In the genomic region with DNA sequence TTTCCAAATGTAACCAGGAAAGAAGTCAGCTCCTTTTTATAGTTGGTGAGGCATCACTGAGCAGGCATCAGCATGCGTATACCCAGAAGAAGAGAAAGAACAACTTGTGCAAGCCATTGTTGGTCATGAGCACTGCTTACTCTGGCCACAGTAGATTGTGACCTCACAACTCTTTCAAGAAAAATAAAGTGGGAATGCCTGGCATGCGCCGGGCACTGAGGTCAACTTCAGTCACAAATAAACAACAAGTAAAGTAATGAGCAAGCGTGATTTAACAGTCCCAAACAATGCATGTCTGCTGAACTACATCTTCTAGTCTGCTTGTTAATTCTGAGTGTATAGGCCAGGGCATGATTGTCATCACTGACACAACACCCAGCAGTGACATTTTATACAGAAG, we compare ENCODE assay signal across 16 mouse cellular contexts.
DNase-seq lines count a peak whose midpoint lies in the region; ATAC-seq and TF ChIP-seq lines count a peak whose summit lies in the region.
"Had no signal": no experiment of that assay in that cellular context is flagged by ENCODE, and none has a peak within 500 bp of the region (broad histone marks: within the 10 kb centered on the region; RNA-seq: fewer than 3 reads in every experiment).

No protein-coding gene starts in this region.

- ATAC-seq in heart, embryonic 11.5 days (replicated peaks; ENCODE audit: insufficient number of reproducible peaks, low FRiP score, low TSS enrichment) = no peak
- 0 out of 2 replicates have a peak, but pooled peaks have one; percentile 35 for ATAC-seq in kidney, postnatal 0 days (replicated peaks; ENCODE audit: low FRiP score, low read depth)
- ATAC-seq: forebrain, embryonic 16.5 days; intestine, embryonic 15.5 days; midbrain, embryonic 15.5 days had no signal

- 69% methylated on average over 4 of the region's 4 CpGs for WGBS in heart, adult 2 months
- WGBS in heart, embryonic 11.5 days (ENCODE audit: insufficient replicate concordance) = 75% methylated on average over 4 of the region's 4 CpGs
- 45% methylated on average over 4 of the region's 4 CpGs for WGBS in lung, adult 2 months
- WGBS in kidney, postnatal 0 days = 68% methylated on average over 4 of the region's 4 CpGs
- WGBS in small intestine, adult 2 months = 79% methylated on average over 4 of the region's 4 CpGs

- peaks cover 15% of the 10 kb centered on the region for H3K4me1 ChIP-seq in heart, adult 2 months (ENCODE audit: control insufficient read depth, insufficient read depth, low read length)
- H3K4me1 ChIP-seq in heart, embryonic 11.5 days (ENCODE audit: control insufficient read depth, insufficient read depth, low read length) = peaks cover 21% of the 10 kb centered on the region
- H3K4me1 ChIP-seq in lung, adult 2 months (ENCODE audit: control insufficient read depth, insufficient read depth, low read length) = peaks cover 31% of the 10 kb centered on the region
- H3K4me1 ChIP-seq in kidney, postnatal 0 days (replicated peaks; ENCODE audit: insufficient read depth, low read length) = peaks cover 14% of the 10 kb centered on the region; the same call in 1 of the 2 replicates
- H3K4me1 ChIP-seq in small intestine, adult 2 months (ENCODE audit: control insufficient read depth, insufficient read depth, insufficient read length, low read length) = peaks cover 23% of the 10 kb centered on the region
- H3K4me1 ChIP-seq: midbrain, embryonic 15.5 days had no signal

- intact Hi-C loops in heart, adult 2 months (cut with DNase I) = loop anchor here (2.0 to 10.0 kb wide), 3 partner anchors 36 to 251 kb away; partner anchors contain the start of gene Arrdc3

- no peak overlapping the region for H3K9ac ChIP-seq in heart, adult 2 months (ENCODE audit: low read depth, low read length)
- H3K9ac ChIP-seq in heart, embryonic 11.5 days (ENCODE audit: low read depth, low read length) = no peak overlapping the region
- H3K9ac ChIP-seq in kidney, postnatal 0 days (ENCODE audit: low read depth, low read length) = no peak overlapping the region
- H3K9ac ChIP-seq: embryonic facial prominence, embryonic 13.5 days; intestine, embryonic 15.5 days; liver, embryonic 13.5 days; midbrain, embryonic 15.5 days had no signal

- peak overlapping the region; percentile 29 for H3K27ac ChIP-seq in heart, adult 2 months
- no peak overlapping the region for H3K27ac ChIP-seq in heart, embryonic 11.5 days (ENCODE audit: low read depth, low read length)
- no peak overlapping the region for H3K27ac ChIP-seq in kidney, postnatal 0 days
- H3K27ac ChIP-seq in small intestine, adult 2 months (ENCODE audit: insufficient read depth, low read depth, low read length) = 0 out of 2 replicates have a peak overlapping the region, but pooled peaks have one; percentile 34
- H3K27ac ChIP-seq: embryonic facial prominence, embryonic 13.5 days; intestine, embryonic 15.5 days; left cerebral cortex, adult 2 months; liver, embryonic 13.5 days; midbrain, embryonic 15.5 days had no signal

- no peak for TF ChIP-seq POLR2A in heart, adult 2 months (IDR thresholded peaks at IDR 0.05; ENCODE audit: insufficient read depth, low read depth, low read length)
- no peak for TF ChIP-seq POLR2A in lung, adult 2 months (IDR thresholded peaks at IDR 0.05; ENCODE audit: borderline replicate concordance, extremely low read depth, low read depth, low read length)
- TF ChIP-seq POLR2A in small intestine, adult 2 months (IDR thresholded peaks at IDR 0.05; ENCODE audit: low read depth, low read length) = no peak

- DNase-seq in heart, adult 2 months = peak in 1 of 2 experiments; percentile 27
- peak; percentile 44 to 60 for DNase-seq in lung, adult 18-20 months
- DNase-seq in lung, adult 2 months = no peak
- no peak for DNase-seq in kidney, postnatal 0 days (ENCODE audit: low spot score)
- no peak for DNase-seq in urinary bladder, postnatal 14 days (ENCODE audit: low spot score)
- no peak for DNase-seq in cerebellum, postnatal 14 days
- DNase-seq: adrenal gland, adult 2 months; cerebellum, adult 18-20 months; liver, embryonic 13.5 days had no signal

- no peak overlapping the region for H3K4me2 ChIP-seq in heart, embryonic 11.5 days
- no peak overlapping the region for H3K4me2 ChIP-seq in kidney, postnatal 0 days (ENCODE audit: low read length)
- H3K4me2 ChIP-seq: intestine, embryonic 15.5 days; liver, embryonic 13.5 days; midbrain, embryonic 15.5 days had no signal

- no peak for TF ChIP-seq EP300 in heart, adult 2 months (IDR thresholded peaks at IDR 0.05; ENCODE audit: insufficient read depth, low read depth, low read length)

- no peak overlapping the region for H3K4me3 ChIP-seq in heart, adult 2 months
- no peak overlapping the region for H3K4me3 ChIP-seq in heart, embryonic 11.5 days (ENCODE audit: low read depth, low read length)
- H3K4me3 ChIP-seq in lung, adult 2 months (replicated peaks; ENCODE audit: extremely low read depth, low read depth, low read length) = no peak overlapping the region
- H3K4me3 ChIP-seq in kidney, postnatal 0 days (replicated peaks; ENCODE audit: low read depth, low read length) = no peak overlapping the region
- H3K4me3 ChIP-seq in small intestine, adult 2 months (ENCODE audit: low read depth, low read length) = no peak overlapping the region
- H3K4me3 ChIP-seq: embryonic facial prominence, embryonic 13.5 days; intestine, embryonic 15.5 days; left cerebral cortex, adult 2 months; liver, embryonic 13.5 days; midbrain, embryonic 15.5 days had no signal

- no peak for TF ChIP-seq CTCF in heart, adult 2 months (IDR thresholded peaks at IDR 0.05)
- no peak for TF ChIP-seq CTCF in lung, adult 2 months (IDR thresholded peaks at IDR 0.05; ENCODE audit: insufficient read depth, low read length)
- no peak for TF ChIP-seq CTCF in kidney, postnatal 0 days (IDR thresholded peaks at IDR 0.05; ENCODE audit: low read depth)
- TF ChIP-seq CTCF in small intestine, adult 2 months (IDR thresholded peaks at IDR 0.05; ENCODE audit: extremely low read depth, insufficient read length, insufficient replicate concordance, low read depth, low read length) = no peak

- no peaks in the 10 kb centered on the region for H3K27me3 ChIP-seq in heart, adult 2 months (ENCODE audit: control insufficient read depth, insufficient read depth, low read length)
- no peaks in the 10 kb centered on the region for H3K27me3 ChIP-seq in heart, embryonic 11.5 days (ENCODE audit: control insufficient read depth, insufficient read depth, low read length)
- H3K27me3 ChIP-seq in kidney, postnatal 0 days (ENCODE audit: insufficient read depth, low read length) = no peaks in the 10 kb centered on the region
- no peaks in the 10 kb centered on the region for H3K27me3 ChIP-seq in small intestine, adult 2 months (ENCODE audit: control insufficient read depth, insufficient read depth, low read length)
- H3K27me3 ChIP-seq: embryonic facial prominence, embryonic 13.5 days; intestine, embryonic 15.5 days; liver, embryonic 13.5 days; midbrain, embryonic 15.5 days had no signal

- H3K36me3 ChIP-seq in heart, adult 2 months (ENCODE audit: control insufficient read depth, insufficient read depth, low read length) = peaks cover 3% of the 10 kb centered on the region
- H3K36me3 ChIP-seq in heart, embryonic 11.5 days (ENCODE audit: control insufficient read depth, insufficient read depth, low read length) = no peaks in the 10 kb centered on the region
- H3K36me3 ChIP-seq in kidney, postnatal 0 days (ENCODE audit: insufficient read depth, low read length) = no peaks in the 10 kb centered on the region
- no peaks in the 10 kb centered on the region for H3K36me3 ChIP-seq in small intestine, adult 2 months (ENCODE audit: control insufficient read depth, insufficient read depth, low read length)
- H3K36me3 ChIP-seq: embryonic facial prominence, embryonic 13.5 days; intestine, embryonic 15.5 days; liver, embryonic 13.5 days; midbrain, embryonic 15.5 days had no signal

- no peaks in the 10 kb centered on the region for H3K9me3 ChIP-seq in heart, embryonic 11.5 days (replicated peaks; ENCODE audit: control insufficient read depth, low read length)
- H3K9me3 ChIP-seq in kidney, postnatal 0 days (replicated peaks; ENCODE audit: low read length) = no peaks in the 10 kb centered on the region
- H3K9me3 ChIP-seq: embryonic facial prominence, embryonic 13.5 days; intestine, embryonic 15.5 days; liver, embryonic 13.5 days; midbrain, embryonic 15.5 days had no signal

- H3K79me2 ChIP-seq in heart, adult 2 months (replicated peaks; ENCODE audit: control insufficient read depth, insufficient read depth, low read length) = no peaks in the 10 kb centered on the region

Comparison
In these comparisons a context has a peak if more than half of its experiments do, and no peak if none do; other contexts are left out.
1. DNase-seq: peak in lung, adult 18-20 months (2 of 2); none in lung, adult 2 months (single experiment), kidney, postnatal 0 days (single experiment), urinary bladder, postnatal 14 days (single experiment) and cerebellum, postnatal 14 days (0 of 2).
2. H3K27ac ChIP-seq: peak in heart, adult 2 months (single experiment) and small intestine, adult 2 months (single experiment); none in heart, embryonic 11.5 days (single experiment) and kidney, postnatal 0 days (single experiment).